Mouse (Mus musculus) cerebellum, postnatal 14 days (tissue): Measurements from ENCODE around the gene Ssh1.

Experiments used
- DNase-seq, 2 experiments: peaks; one replicate each; pipeline ENCODE4 v3.0.0; 2021; ENCODE audit warnings: mixed read lengths in 2 of 2

Gene Ssh1

GRCm38 (mm10) chr5:113992339-113992831 is 1.3 kb downstream of the Ssh1 start:
- peak; percentile 39 to 44 for DNase-seq

- DNase-seq: no peak
These were observed 2.6 kb downstream of the Ssh1 start for GRCm38 (mm10) chr5:113991141-113991540.

- DNase-seq: no peak
These were observed 3.1 kb downstream of the Ssh1 start for GRCm38 (mm10) chr5:113990593-113990992.

GRCm38 (mm10) chr5:113989437-113990024 is 4.2 kb downstream of the Ssh1 start:
- no peak for DNase-seq

- peak in 1 of 2 experiments; percentile 23 for DNase-seq
These were observed 7.3 kb downstream of the Ssh1 start for GRCm38 (mm10) chr5:113986182-113986961.

GRCm38 (mm10) chr5:113985737-113986136 is 8.0 kb downstream of the Ssh1 start:
- DNase-seq: no peak

- DNase-seq: no peak
These were observed 9.5 kb downstream of the Ssh1 start for GRCm38 (mm10) chr5:113984025-113984740.

GRCm38 (mm10) chr5:113983541-113983940 is 10.2 kb downstream of the Ssh1 start:
- DNase-seq: no peak

- DNase-seq: no peak
These were observed 11.9 kb downstream of the Ssh1 start for GRCm38 (mm10) chr5:113981843-113982242.

- no peak for DNase-seq
These were observed 12.5 kb downstream of the Ssh1 start for GRCm38 (mm10) chr5:113981171-113981570.

GRCm38 (mm10) chr5:113980511-113980910 is 13.2 kb downstream of the Ssh1 start:
- DNase-seq: no peak

- no peak for DNase-seq
These were observed 16.4 kb downstream of the Ssh1 start for GRCm38 (mm10) chr5:113977309-113977708.

- DNase-seq: no peak
These were observed 17.1 kb downstream of the Ssh1 start for GRCm38 (mm10) chr5:113976597-113976996.

GRCm38 (mm10) chr5:113975538-113976215 is 18.0 kb downstream of the Ssh1 start:
- DNase-seq: no peak

- no peak for DNase-seq
These were observed 19.1 kb downstream of the Ssh1 start for GRCm38 (mm10) chr5:113974576-113974975.

GRCm38 (mm10) chr5:113973790-113974189 is 19.9 kb downstream of the Ssh1 start:
- no peak for DNase-seq

GRCm38 (mm10) chr5:113972589-113973515 is 20.8 kb downstream of the Ssh1 start:
- DNase-seq: no peak

GRCm38 (mm10) chr5:113971434-113971960 is 22.2 kb downstream of the Ssh1 start:
- DNase-seq: no peak

- DNase-seq: no peak
These were observed 25.3 kb downstream of the Ssh1 start for GRCm38 (mm10) chr5:113968371-113968770.

GRCm38 (mm10) chr5:113966452-113967150 is 27.1 kb downstream of the Ssh1 start:
- no peak for DNase-seq

GRCm38 (mm10) chr5:113965659-113966185 is 28.0 kb downstream of the Ssh1 start:
- DNase-seq: no peak
